Mouse (Mus musculus) limb, embryonic 13.5 days (tissue): ENCODE results near the gene Arhgap22. TPM values are rescaled to one million over a fixed set of nuclear protein-coding genes. Genes with fewer than 3 reads are reported as not detected.

Source experiments
- ATAC-seq: fragments of 200-750 bp; cut with Nextera tagmentation; 2 replicates; pipeline ENCODE4 v1.8.0; 2017; ENCODE audit warnings: low read depth, moderate number of reproducible peaks, moderate TSS enrichment; ENCODE audit not compliant: low FRiP score
- H3K27ac ChIP-seq: fragments of 300-500 bp; sonication (generic); 2 replicates; pipeline ENCODE4 v1.5.1; 2015; ENCODE audit warnings: inconsistent platforms, mild to moderate bottlenecking, moderate library complexity
- H3K27me3 ChIP-seq: fragments of 300-500 bp; sonication (generic); 2 replicates; pipeline ENCODE4 v1.6.1; 2015; ENCODE audit warnings: mild to moderate bottlenecking, inconsistent platforms
- H3K36me3 ChIP-seq: fragments of 300-500 bp; sonication (generic); 2 replicates; pipeline ENCODE4 v1.6.1; 2015; ENCODE audit warnings: inconsistent platforms, mild to moderate bottlenecking, moderate library complexity
- H3K4me1 ChIP-seq: fragments of 300-500 bp; sonication (generic); 2 replicates; pipeline ENCODE4 v1.6.1; 2015; ENCODE audit warnings: inconsistent platforms
- H3K4me2 ChIP-seq: fragments of 300-500 bp; sonication (generic); replicated peaks from 2 replicates; pipeline ENCODE4 v1.6.1; 2015; ENCODE audit warnings: inconsistent platforms, mild to moderate bottlenecking, moderate library complexity
- H3K4me3 ChIP-seq: fragments of 300-500 bp; sonication (generic); 2 replicates; pipeline ENCODE4 v1.5.1; 2015; ENCODE audit warnings: moderate library complexity, mild to moderate bottlenecking, inconsistent platforms
- H3K9ac ChIP-seq: fragments of 300-500 bp; sonication (generic); 2 replicates; pipeline ENCODE4 v1.6.1; 2015; ENCODE audit warnings: mild to moderate bottlenecking, inconsistent platforms
- H3K9me3 ChIP-seq: fragments of 300-500 bp; sonication (generic); 2 replicates; pipeline ENCODE4 v1.6.1; 2016; ENCODE audit warnings: inconsistent platforms
- WGBS: fragments of 180-500 bp; shearing (Covaris S2); methylation state at CpG from one replicate; pipeline ENCODE4 v1.1.7; 2015; 5-methylcytosine and 5-hydroxymethylcytosine counted together
- polyA plus RNA-seq: library from polyadenylated mRNA; unstranded; fragments of >200 nt; fragmentation: Nextera tagmentation; extraction: Ambion mirVana; gene quantifications from 2 replicates; pipeline ENCODE4 v1.2.1, GENCODE M21; 2015

Arhgap22 gene
- polyA plus RNA-seq, 1 experiment from 2014 or later: 7.7 TPM

DNA sequence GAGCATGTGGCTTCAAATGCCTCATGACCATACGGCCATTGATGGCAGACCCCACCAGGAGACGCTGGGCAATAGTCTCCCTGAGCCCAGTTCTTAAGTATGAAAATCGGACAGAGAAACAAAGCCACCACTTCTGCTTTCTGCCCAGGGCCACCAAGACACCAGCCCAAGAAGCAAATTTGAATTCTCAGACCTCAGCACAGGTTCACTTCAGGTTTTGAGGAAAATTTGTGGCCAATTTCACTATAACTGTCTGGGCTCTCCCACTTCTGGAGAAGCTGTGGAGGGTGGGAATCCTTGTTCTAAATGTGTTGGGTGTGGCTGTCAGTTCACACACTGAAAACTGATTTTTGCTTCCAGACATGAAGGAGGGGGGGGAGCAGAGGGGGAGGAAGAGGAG lies 19.6 kb upstream of the Arhgap22 start:
- Histone ChIP-seq H3K9ac (no peak overlapping the region), H3K27me3 (no peaks in the 10 kb centered on the region), H3K4me3 (no peak overlapping the region), H3K36me3 (no peaks in the 10 kb centered on the region), H3K27ac (no peak overlapping the region), H3K4me1 (peaks cover 2% of the 10 kb centered on the region; the same call in 1 of the 2 replicates), H3K4me2 (no peak overlapping the region), H3K9me3 (no peaks in the 10 kb centered on the region)
- 74% methylated on average over 3 of the region's 3 CpGs for WGBS
- no peak for ATAC-seq

DNA sequence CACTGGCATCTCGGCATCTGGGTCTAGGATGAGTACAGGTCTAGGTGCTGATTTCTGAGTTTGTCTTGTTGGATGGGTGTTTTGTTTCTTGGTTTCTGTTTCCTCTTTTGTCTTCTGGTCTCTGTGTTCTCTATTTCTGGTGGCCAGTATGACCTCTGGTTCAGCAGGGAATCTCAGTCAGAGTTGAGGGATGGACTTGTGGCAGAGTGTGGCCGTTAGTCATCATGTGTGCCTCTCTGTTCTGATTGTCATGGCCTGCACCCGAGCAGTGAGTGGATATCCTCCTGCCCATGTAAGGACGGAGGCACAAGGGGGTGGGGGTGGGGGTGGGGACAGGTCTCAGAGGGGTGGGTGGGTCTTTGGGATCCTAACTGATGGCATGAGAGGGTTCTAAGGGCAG lies 11.7 kb upstream of the Arhgap22 start:
- no peak overlapping the region for H3K9ac ChIP-seq
- 0 out of 2 replicates have a peak, but pooled peaks cover 5% of the 10 kb centered on the region for H3K27me3 ChIP-seq
- H3K36me3 ChIP-seq: no peaks in the 10 kb centered on the region
- WGBS: 73% methylated on average over 4 of the region's 4 CpGs
- no peaks in the 10 kb centered on the region for H3K9me3 ChIP-seq
- H3K4me2 ChIP-seq: no peak overlapping the region
- H3K4me1 ChIP-seq: no peaks in the 10 kb centered on the region
- no peak for ATAC-seq
- H3K27ac ChIP-seq: no peak overlapping the region
- no peak overlapping the region for H3K4me3 ChIP-seq

DNA sequence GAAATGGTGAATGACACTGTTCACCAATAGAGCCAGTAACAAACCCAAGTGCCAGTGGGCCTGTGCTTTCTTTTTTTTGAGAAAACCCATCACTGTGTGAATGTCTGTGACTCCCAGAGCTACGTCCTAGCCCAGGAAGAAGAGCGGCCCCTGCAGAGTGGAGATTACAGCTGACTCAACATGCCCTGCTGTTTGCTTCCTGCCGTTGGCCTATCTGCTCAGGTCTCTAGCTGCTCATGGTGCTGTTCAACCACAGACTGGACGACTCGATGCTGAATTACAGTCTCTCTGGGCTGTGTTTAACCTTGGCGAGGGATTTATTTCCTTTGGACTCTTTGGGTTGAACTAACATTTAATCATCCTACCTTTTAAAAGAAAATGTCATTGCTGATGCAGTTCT lies 10.9 kb upstream of the Arhgap22 start:
- no peak for ATAC-seq
- 84% methylated on average over 6 of the region's 6 CpGs for WGBS
- Histone ChIP-seq H3K36me3 (no peaks in the 10 kb centered on the region), H3K4me2 (no peak overlapping the region), H3K4me1 (no peaks in the 10 kb centered on the region), H3K4me3 (no peak overlapping the region), H3K27ac (no peak overlapping the region), H3K27me3 (0 out of 2 replicates have a peak, but pooled peaks cover 5% of the 10 kb centered on the region), H3K9ac (no peak overlapping the region), H3K9me3 (no peaks in the 10 kb centered on the region)

DNA sequence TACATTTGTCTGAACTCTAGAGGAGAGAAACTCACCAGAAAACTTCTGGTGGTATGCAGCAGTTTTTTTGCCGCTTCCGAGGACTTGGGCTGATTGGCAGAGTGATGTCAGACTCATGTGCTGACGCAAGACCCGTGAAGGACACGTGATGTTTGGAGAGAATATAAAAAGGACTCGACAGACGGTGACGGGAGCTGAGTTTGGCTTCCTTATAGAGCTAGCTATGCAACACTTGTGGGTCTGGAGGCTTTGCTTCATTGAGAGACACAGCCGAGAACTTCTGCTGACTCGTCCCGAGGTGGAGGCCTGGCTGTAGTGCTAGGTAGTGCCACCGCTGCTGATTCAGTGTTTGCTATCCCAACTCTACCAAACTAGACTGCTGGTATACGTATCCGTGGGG lies 10.0 kb upstream of the Arhgap22 start:
- Histone ChIP-seq H3K27ac (no peak overlapping the region), H3K4me1 (no peaks in the 10 kb centered on the region), H3K4me3 (no peak overlapping the region), H3K36me3 (no peaks in the 10 kb centered on the region), H3K4me2 (no peak overlapping the region), H3K9me3 (no peaks in the 10 kb centered on the region), H3K9ac (no peak overlapping the region), H3K27me3 (0 out of 2 replicates have a peak, but pooled peaks cover 5% of the 10 kb centered on the region)
- ATAC-seq: no peak
- 86% methylated on average over 14 of the region's 14 CpGs for WGBS

DNA sequence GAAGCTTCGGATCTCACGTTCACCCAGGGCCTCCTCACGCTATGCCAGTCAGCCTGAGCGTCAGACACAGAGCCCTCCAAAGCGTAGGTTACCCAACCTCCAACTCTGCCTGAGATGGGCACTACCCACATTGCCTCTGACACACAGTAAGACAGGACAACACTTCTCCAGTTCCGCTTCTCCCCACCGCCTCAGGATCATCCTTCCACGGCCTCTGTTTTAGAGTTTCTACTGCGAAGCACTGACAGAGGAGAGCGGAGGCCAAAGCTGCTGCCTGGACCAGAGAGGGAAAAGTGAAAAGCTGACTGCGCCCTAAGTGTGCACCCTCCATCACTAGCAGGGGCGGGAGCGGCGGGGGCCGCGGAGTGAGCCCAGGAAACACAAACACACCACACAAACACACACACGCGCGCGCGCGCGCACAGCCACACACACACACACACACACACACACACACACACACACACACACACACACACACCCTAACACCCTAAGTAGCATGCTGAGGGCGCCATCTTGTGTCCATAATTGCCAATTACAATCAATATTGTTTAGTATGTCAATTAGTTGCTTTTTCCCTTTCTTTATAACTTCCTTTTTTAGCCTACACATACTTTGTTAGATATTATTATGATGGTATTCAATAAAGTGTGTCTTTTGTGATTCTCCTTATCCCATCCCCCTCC lies 8.4 kb upstream of the Arhgap22 start:
- H3K27ac ChIP-seq: no peak overlapping the region
- H3K27me3 ChIP-seq: peaks cover 9% of the 10 kb centered on the region; the same call in 1 of the 2 replicates
- ATAC-seq: no peak
- no peaks in the 10 kb centered on the region for H3K4me1 ChIP-seq
- H3K9ac ChIP-seq: no peak overlapping the region
- H3K4me3 ChIP-seq: peak overlapping the region; percentile 27
- WGBS: 57% methylated on average over 12 of the region's 24 CpGs
- no peaks in the 10 kb centered on the region for H3K9me3 ChIP-seq
- no peaks in the 10 kb centered on the region for H3K36me3 ChIP-seq
- peak overlapping the region; percentile 55 for H3K4me2 ChIP-seq

DNA sequence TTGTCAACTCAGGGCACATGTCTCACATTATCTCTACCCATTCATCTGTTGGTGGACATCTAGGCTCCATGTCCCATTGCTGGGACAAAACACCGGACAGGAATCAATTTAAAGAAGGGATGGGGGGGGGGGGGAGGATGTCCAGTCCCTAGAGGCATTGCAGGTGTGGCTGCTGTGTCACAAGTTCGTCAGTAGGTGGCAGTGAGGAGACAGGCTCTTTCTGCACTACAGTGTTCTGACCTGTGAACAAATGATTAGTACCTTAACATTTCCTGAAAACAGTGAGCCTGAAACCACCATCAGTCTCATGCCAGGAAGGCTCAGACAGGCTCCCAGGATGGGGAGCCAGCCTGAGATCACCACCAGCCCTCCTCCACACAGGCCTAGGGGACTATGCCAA lies 6.8 kb upstream of the Arhgap22 start:
- H3K27ac ChIP-seq: no peak overlapping the region
- H3K4me2 ChIP-seq: no peak overlapping the region
- H3K9ac ChIP-seq: no peak overlapping the region
- no peaks in the 10 kb centered on the region for H3K4me1 ChIP-seq
- H3K4me3 ChIP-seq: no peak overlapping the region
- no peaks in the 10 kb centered on the region for H3K36me3 ChIP-seq
- ATAC-seq: no peak
- peaks cover 9% of the 10 kb centered on the region; the same call in 1 of the 2 replicates for H3K27me3 ChIP-seq
- WGBS: 8% methylated on average over 2 of the region's 2 CpGs
- H3K9me3 ChIP-seq: no peaks in the 10 kb centered on the region

DNA sequence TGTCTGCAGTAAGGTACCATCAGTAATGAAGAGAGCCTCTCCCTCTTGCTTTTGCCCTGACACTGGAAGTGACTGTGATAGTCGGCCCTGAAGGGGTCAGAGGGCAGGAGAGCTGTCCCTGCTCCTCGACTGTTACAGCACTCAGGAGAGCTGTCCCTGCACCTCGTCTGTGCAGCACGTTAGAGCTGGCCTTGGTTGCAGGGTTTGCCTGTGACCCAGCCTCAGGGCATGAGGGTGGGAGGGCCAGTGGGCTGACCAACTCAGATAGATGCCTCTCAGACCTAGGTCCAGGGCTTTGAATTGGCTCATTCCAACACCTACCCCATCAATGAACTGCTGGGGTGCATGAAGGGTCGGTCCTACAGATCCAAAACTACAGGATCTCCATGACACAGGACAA lies 5.5 kb upstream of the Arhgap22 start:
- Histone ChIP-seq H3K4me3 (no peak overlapping the region), H3K4me2 (no peak overlapping the region), H3K27me3 (peaks cover 15% of the 10 kb centered on the region; the same call in 1 of the 2 replicates), H3K27ac (no peak overlapping the region), H3K9ac (no peak overlapping the region), H3K9me3 (no peaks in the 10 kb centered on the region), H3K4me1 (no peaks in the 10 kb centered on the region), H3K36me3 (no peaks in the 10 kb centered on the region)
- ATAC-seq: no peak
- whole genome bisulfite sequencing: 23% methylated on average over 5 of the region's 5 CpGs

DNA sequence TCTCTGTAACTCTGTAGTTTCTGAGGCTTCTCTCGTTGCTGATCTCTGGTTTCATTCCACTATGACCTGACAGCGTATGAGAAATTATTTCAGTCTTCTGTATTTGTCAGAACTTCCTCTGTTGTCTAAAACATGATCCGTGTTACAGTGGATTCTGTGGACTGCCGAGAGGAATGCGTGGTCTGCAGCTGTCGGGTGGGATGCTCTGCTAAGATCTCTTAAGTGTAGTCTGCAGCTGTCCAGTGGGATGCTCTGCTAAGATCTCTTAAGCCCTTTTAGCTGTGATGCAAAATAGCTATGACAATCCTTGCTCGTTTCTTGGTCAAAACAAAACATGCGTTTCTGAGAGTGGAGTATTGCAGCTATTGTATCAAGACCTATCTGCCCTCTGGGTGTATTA lies 3.0 kb upstream of the Arhgap22 start:
- Histone ChIP-seq H3K4me2 (no peak overlapping the region), H3K4me3 (no peak overlapping the region), H3K9me3 (no peaks in the 10 kb centered on the region), H3K27ac (no peak overlapping the region), H3K36me3 (no peaks in the 10 kb centered on the region), H3K27me3 (peaks cover 30% of the 10 kb centered on the region), H3K4me1 (no peaks in the 10 kb centered on the region), H3K9ac (no peak overlapping the region)
- 73% methylated on average over 8 of the region's 8 CpGs for WGBS
- ATAC-seq: no peak

DNA sequence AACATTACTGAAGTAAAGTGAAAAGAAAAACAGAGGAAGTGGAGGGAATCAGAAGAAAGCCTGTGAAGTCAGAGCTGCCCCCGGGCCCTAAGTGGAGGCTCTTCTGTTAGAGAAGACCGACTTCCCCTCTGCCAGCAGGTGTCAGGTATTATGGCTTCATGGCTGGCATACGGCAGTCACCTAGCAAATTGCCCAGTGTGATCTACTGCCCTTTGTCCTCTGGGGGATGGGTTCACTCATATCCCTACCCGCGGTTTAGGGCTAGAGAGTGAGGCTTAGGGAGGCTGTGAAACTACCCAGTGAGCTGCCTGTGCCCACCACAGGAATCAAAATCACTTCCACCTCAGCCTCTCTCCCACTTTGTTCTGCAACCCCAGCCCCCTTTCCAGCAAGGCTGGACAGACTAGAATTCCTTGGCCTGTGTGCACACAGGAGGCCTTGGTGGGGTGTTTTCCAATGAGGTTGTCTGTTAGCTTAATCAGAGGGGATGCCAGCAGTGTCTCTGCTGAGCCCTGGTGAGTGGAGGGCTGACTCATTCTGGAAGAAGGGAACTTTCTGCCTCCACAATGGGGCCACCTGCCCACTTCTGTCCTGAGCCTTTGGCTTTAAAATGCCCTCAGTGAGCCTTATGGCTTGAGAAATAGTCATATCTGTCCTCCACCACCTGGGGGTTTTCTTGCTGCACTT lies 1.4 kb upstream of the Arhgap22 start:
- Histone ChIP-seq H3K36me3 (no peaks in the 10 kb centered on the region), H3K9ac (no peak overlapping the region), H3K27me3 (peaks cover 45% of the 10 kb centered on the region), H3K4me1 (no peaks in the 10 kb centered on the region), H3K4me2 (no peak overlapping the region), H3K27ac (no peak overlapping the region), H3K9me3 (no peaks in the 10 kb centered on the region), H3K4me3 (no peak overlapping the region)
- no peak for ATAC-seq
- WGBS: 46% methylated on average over 5 of the region's 5 CpGs

DNA sequence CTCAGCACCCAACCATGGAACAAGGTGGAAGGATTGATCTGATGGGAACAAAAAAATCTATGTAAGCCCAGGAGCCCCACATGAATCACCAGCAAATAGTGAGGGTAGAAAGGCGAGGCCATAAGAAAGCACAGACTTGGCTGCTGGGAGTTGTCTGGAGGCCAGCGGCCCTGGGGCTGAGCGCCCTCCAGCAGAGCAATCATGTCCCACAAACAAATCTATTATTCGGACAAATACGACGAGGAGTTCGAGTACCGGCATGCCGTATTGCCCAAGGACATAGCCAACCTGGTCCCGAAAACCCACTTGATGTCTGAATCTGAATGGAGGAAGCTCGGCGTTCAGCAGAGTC lies 892 bp upstream of the Arhgap22 start:
- H3K4me2 ChIP-seq: no peak overlapping the region
- no peaks in the 10 kb centered on the region for H3K9me3 ChIP-seq
- no peaks in the 10 kb centered on the region for H3K36me3 ChIP-seq
- H3K4me1 ChIP-seq: no peaks in the 10 kb centered on the region
- peaks cover 45% of the 10 kb centered on the region for H3K27me3 ChIP-seq
- no peak overlapping the region for H3K9ac ChIP-seq
- no peak overlapping the region for H3K27ac ChIP-seq
- H3K4me3 ChIP-seq: no peak overlapping the region
- no peak for ATAC-seq
- 84% methylated on average over 12 of the region's 12 CpGs for WGBS

DNA sequence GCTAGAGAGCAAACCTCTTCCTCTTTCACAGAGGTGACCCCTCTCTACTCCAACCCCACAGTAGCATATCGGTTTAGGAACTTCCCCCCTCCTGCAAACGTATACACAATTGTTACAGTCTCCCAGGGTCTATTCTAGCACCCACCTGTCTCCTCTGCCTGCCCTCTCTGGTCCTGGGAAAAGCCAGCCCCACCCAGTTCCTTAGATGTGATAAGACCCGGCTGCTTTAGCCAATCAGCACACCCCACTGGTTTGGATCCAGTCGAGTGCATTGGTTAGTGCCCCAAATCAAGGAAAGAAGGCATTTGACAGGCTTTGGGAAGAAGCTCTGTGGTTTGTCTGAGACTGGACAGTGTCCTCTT lies 922 bp downstream of the Arhgap22 start:
- Histone ChIP-seq H3K9me3 (no peaks in the 10 kb centered on the region), H3K27ac (no peak overlapping the region), H3K9ac (no peak overlapping the region), H3K4me3 (no peak overlapping the region), H3K4me1 (peaks cover 8% of the 10 kb centered on the region), H3K4me2 (no peak overlapping the region), H3K27me3 (peaks cover 41% of the 10 kb centered on the region), H3K36me3 (no peaks in the 10 kb centered on the region)
- ATAC-seq: no peak
- 14% methylated on average over 4 of the region's 4 CpGs for WGBS

DNA sequence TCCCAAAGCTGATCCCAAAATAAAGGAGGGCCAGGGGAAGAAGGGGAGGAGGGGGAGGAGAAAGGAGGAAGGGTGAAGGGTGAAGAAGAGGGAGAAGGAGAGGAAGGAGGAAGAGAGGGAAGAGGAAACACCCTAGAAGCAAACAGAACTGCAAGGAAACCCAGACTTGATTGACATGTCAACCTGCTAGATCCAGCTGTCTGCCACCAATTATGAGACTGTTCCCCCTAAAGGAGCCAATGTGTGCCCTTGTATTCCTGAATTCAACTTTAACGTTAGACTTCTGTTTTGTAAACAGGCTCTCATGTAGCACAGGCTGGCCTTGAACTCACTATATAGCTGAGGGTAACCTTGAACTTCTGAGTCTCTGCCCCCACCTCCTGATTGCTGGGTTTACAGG lies 1.3 kb downstream of the Arhgap22 start:
- peaks cover 41% of the 10 kb centered on the region for H3K27me3 ChIP-seq
- WGBS: 60% methylated on average over 1 of the region's 1 CpGs
- no peak for ATAC-seq
- H3K4me3 ChIP-seq: no peak overlapping the region
- no peak overlapping the region for H3K4me2 ChIP-seq
- no peak overlapping the region for H3K9ac ChIP-seq
- no peak overlapping the region for H3K27ac ChIP-seq
- H3K4me1 ChIP-seq: peaks cover 10% of the 10 kb centered on the region
- H3K9me3 ChIP-seq: no peaks in the 10 kb centered on the region
- H3K36me3 ChIP-seq: no peaks in the 10 kb centered on the region
